Mouse (Mus musculus): Measurements from ENCODE around the gene Pde11a.

- TF ChIP-seq CTCF (conservative IDR thresholded peaks at IDR 0.05; ENCODE audit: low read length) (no peak), POU5F1 (IDR thresholded peaks at IDR 0.05; ENCODE audit: borderline replicate concordance, low read length) (no peak)
Measured at GRCm38 (mm10) chr2:76248242-76248641, 90.3 kb downstream of the Pde11a start.

All from E14TG2a.4 (cell line).